Mouse (Mus musculus): ENCODE results near the gene Agxt2. TPM values are rescaled to one million over a fixed set of nuclear protein-coding genes. Genes with fewer than 3 reads are reported as not detected.

Agxt2 gene
- polyA plus RNA-seq, 1 experiment from 2014 or later: not detected

GRCm38 (mm10) chr15:10447102-10447501 lies 88.8 kb downstream of the Agxt2 start:
- H3K27me3 ChIP-seq (ENCODE audit: low read depth, poor library complexity, severe bottlenecking): no peaks in the 10 kb centered on the region
- no peak for DNase-seq (ENCODE audit: low spot score)
- H3K27ac ChIP-seq: no peak overlapping the region
- H3K4me3 ChIP-seq: no peak overlapping the region
- H3K9me3 ChIP-seq (replicated peaks): no peaks in the 10 kb centered on the region
- H3K36me3 ChIP-seq: peaks cover 65% of the 10 kb centered on the region
- no peaks in the 10 kb centered on the region for H3K4me1 ChIP-seq
- 83% methylated on average over 3 of the region's 3 CpGs for WGBS

Other genes starting within 250 kb of the Agxt2 start
- gene Prlr, start 181.3 kb upstream of the Agxt2 start, polyA plus RNA-seq (2016; fragmentation: Nextera tagmentation; extraction: Ambion mirVana): 0.05 and 0.16 TPM in 2 replicates
- gene Gm21973, start 33.2 kb upstream of the Agxt2 start, polyA plus RNA-seq (2016; fragmentation: Nextera tagmentation; extraction: Ambion mirVana): not detected in 2 replicates
- gene Dnajc21, start 112.0 kb downstream of the Agxt2 start, polyA plus RNA-seq (2016; fragmentation: Nextera tagmentation; extraction: Ambion mirVana): 13.0 and 13.2 TPM in 2 replicates
- 144 and 151 TPM in 2 replicates for gene Brix1, start 127.4 kb downstream of the Agxt2 start, polyA plus RNA-seq (2016; fragmentation: Nextera tagmentation; extraction: Ambion mirVana)
- 53.5 and 53.8 TPM in 2 replicates for gene Rad1, start 127.5 kb downstream of the Agxt2 start, polyA plus RNA-seq (2016; fragmentation: Nextera tagmentation; extraction: Ambion mirVana)
- 0.13 TPM in 1 of 2 replicates, not detected in the other for gene Ttc23l, start 200.1 kb downstream of the Agxt2 start, polyA plus RNA-seq (2016; fragmentation: Nextera tagmentation; extraction: Ambion mirVana)